Mouse (Mus musculus) midbrain, postnatal 0 days (tissue): ENCODE results near the gene Ppp1r10. TPM values are rescaled to one million over a fixed set of nuclear protein-coding genes. Genes with fewer than 3 reads are reported as not detected.

Experiments used
- ATAC-seq: fragments of 200-750 bp; cut with Nextera tagmentation; 2 replicates; pipeline ENCODE4 v1.8.0; 2017; ENCODE audit warnings: moderate number of reproducible peaks, mild to moderate bottlenecking, moderate TSS enrichment, moderate library complexity; ENCODE audit not compliant: low FRiP score
- DNase-seq: peaks from one replicate; pipeline ENCODE4 v3.0.0-alpha.2; 2015; ENCODE audit warnings: low spot score
- H3K27ac ChIP-seq: fragments of 300-500 bp; sonication (generic); 2 replicates; pipeline ENCODE4 v1.5.1; 2014; ENCODE audit warnings: low read depth, mild to moderate bottlenecking, low read length, mixed read lengths
- H3K27me3 ChIP-seq: fragments of 300-500 bp; sonication (generic); 2 replicates; pipeline ENCODE4 v1.6.1; 2014; ENCODE audit warnings: low read length, control low read depth, mixed read lengths; ENCODE audit not compliant: insufficient read depth
- H3K36me3 ChIP-seq: fragments of 300-500 bp; sonication (generic); 2 replicates; pipeline ENCODE4 v1.6.1; 2014; ENCODE audit warnings: low read length, control low read depth, mixed read lengths; ENCODE audit not compliant: insufficient read depth
- H3K4me1 ChIP-seq: fragments of 300-500 bp; sonication (generic); 2 replicates; pipeline ENCODE4 v1.6.1; 2014; ENCODE audit warnings: mild to moderate bottlenecking, control low read depth, antibody characterized with exemption, low read length, mixed read lengths; ENCODE audit not compliant: insufficient read depth
- H3K4me2 ChIP-seq: fragments of 300-500 bp; sonication (generic); 2 replicates; pipeline ENCODE4 v1.6.1; 2014; ENCODE audit warnings: low read depth, mild to moderate bottlenecking, low read length, mixed read lengths; ENCODE audit not compliant: poor library complexity, severe bottlenecking
- H3K4me3 ChIP-seq: fragments of 300-500 bp; sonication (generic); 2 replicates; pipeline ENCODE4 v1.5.1; 2014; ENCODE audit warnings: low read depth, mild to moderate bottlenecking, low read length, moderate library complexity
- H3K9ac ChIP-seq: fragments of 300-500 bp; sonication (generic); replicated peaks from 2 replicates; pipeline ENCODE4 v1.6.1; 2014; ENCODE audit warnings: mild to moderate bottlenecking, low read length, moderate library complexity, mixed read lengths; ENCODE audit not compliant: poor library complexity, severe bottlenecking
- H3K9me3 ChIP-seq: fragments of 300-500 bp; sonication (generic); 2 replicates; pipeline ENCODE4 v1.6.1; 2016; ENCODE audit warnings: low read length, control low read depth
- CTCF ChIP-seq: IDR thresholded peaks from 2 replicates; pipeline ENCODE4 v1.5.1; 2016; ENCODE audit warnings: antibody characterized with exemption, mild to moderate bottlenecking
- WGBS: fragments of 180-500 bp; shearing (Covaris S2); extraction: QIAGEN DNeasy Blood & Tissue Kit; methylation state at CpG from one replicate; pipeline ENCODE4 v1.1.7; 2014; 5-methylcytosine and 5-hydroxymethylcytosine counted together
- polyA plus RNA-seq: library from polyadenylated mRNA; unstranded; fragments of >200 nt; fragmentation: Nextera tagmentation; extraction: Ambion mirVana; gene quantifications from 2 replicates; pipeline ENCODE4 v1.2.1, GENCODE M21; 2015
- total RNA-seq: library from RNA; depleted of rRNA; stranded (reverse); fragments of >200 nt; gene quantifications from 2 replicates; pipeline ENCODE4 v1.2.3, GENCODE M21; 2014

Ppp1r10 gene
- total and polyA plus RNA-seq, 2 experiments from 2014 or later = 24.8 to 39.3 TPM

GRCm38 (mm10) chr17:35954665-35955064 is 38.4 kb downstream of the Ppp1r10 start:
- Histone ChIP-seq H3K9ac (no peak overlapping the region), H3K9me3 (no peaks in the 10 kb centered on the region), H3K27ac (no peak overlapping the region), H3K27me3 (no peaks in the 10 kb centered on the region), H3K36me3 (peaks cover 39% of the 10 kb centered on the region), H3K4me2 (no peak overlapping the region), H3K4me3 (no peak overlapping the region), H3K4me1 (no peaks in the 10 kb centered on the region)
- WGBS = 79% methylated on average over 8 of the region's 8 CpGs
- DNase-seq (no peak), ATAC-seq (no peak)
- no peak for TF ChIP-seq CTCF

GRCm38 (mm10) chr17:35958533-35959223 is 42.4 kb downstream of the Ppp1r10 start:
- Histone ChIP-seq H3K9me3 (no peaks in the 10 kb centered on the region), H3K36me3 (peaks cover 72% of the 10 kb centered on the region), H3K27me3 (no peaks in the 10 kb centered on the region), H3K27ac (no peak overlapping the region), H3K4me1 (no peaks in the 10 kb centered on the region), H3K4me2 (no peak overlapping the region), H3K9ac (no peak overlapping the region), H3K4me3 (no peak overlapping the region)
- TF ChIP-seq CTCF = no peak
- 95% methylated on average over 15 of the region's 15 CpGs for WGBS
- ATAC-seq (no peak), DNase-seq (no peak)

- Histone ChIP-seq H3K27me3 (no peaks in the 10 kb centered on the region), H3K27ac (no peak overlapping the region), H3K4me1 (no peaks in the 10 kb centered on the region; the same call in none of the 2 replicates), H3K9ac (no peak overlapping the region), H3K4me2 (no peak overlapping the region), H3K4me3 (no peak overlapping the region), H3K9me3 (no peaks in the 10 kb centered on the region), H3K36me3 (peaks cover 56% of the 10 kb centered on the region)
- TF ChIP-seq CTCF = no peak
- DNase-seq (no peak), ATAC-seq (no peak)
- WGBS = 89% methylated on average over 10 of the region's 10 CpGs
Observed at GRCm38 (mm10) chr17:35963279-35963678, 47.0 kb downstream of the Ppp1r10 start.

- H3K9me3 ChIP-seq = no peaks in the 10 kb centered on the region
- TF ChIP-seq CTCF = no peak
- H3K4me2 ChIP-seq = no peak overlapping the region
- no peak overlapping the region for H3K27ac ChIP-seq
- H3K9ac ChIP-seq = no peak overlapping the region
- ATAC-seq (no peak), DNase-seq (no peak)
- H3K36me3 ChIP-seq = peaks cover 28% of the 10 kb centered on the region
- peaks cover 5% of the 10 kb centered on the region for H3K4me1 ChIP-seq
- 100% methylated on average over 2 of the region's 2 CpGs for WGBS
- H3K4me3 ChIP-seq = no peak overlapping the region
- no peaks in the 10 kb centered on the region for H3K27me3 ChIP-seq
Observed at GRCm38 (mm10) chr17:35967621-35968020, 51.4 kb downstream of the Ppp1r10 start.

GRCm38 (mm10) chr17:35969418-35970389 is 53.5 kb downstream of the Ppp1r10 start, which contains the start of gene Abcf1:
TSS of gene Abcf1 (minus strand) at chr17:35969761.
- H3K27me3 ChIP-seq = no peaks in the 10 kb centered on the region
- peak within 1 kb of the TSS; percentile 91 for H3K4me3 ChIP-seq
- WGBS = under 1% methylated on average over 68 of the region's 68 CpGs
- H3K36me3 ChIP-seq = peaks cover 28% of the 10 kb centered on the region
- H3K4me2 ChIP-seq = peak within 1 kb of the TSS; percentile 79
- DNase-seq = peak; percentile 98
- no peaks in the 10 kb centered on the region for H3K9me3 ChIP-seq
- peak within 1 kb of the TSS; percentile 82 for H3K27ac ChIP-seq
- TF ChIP-seq CTCF = no peak
- peaks cover 5% of the 10 kb centered on the region for H3K4me1 ChIP-seq
- ATAC-seq = peak; percentile 98
- peak within 1 kb of the TSS; percentile 84 for H3K9ac ChIP-seq
